Mouse (Mus musculus) heart, embryonic 14.5 days (tissue): ENCODE measurements around the gene Tapbp. TPM values are rescaled to one million over a fixed set of nuclear protein-coding genes. Genes with fewer than 3 reads are reported as not detected.
A peak's percentile ranks its signal among the peaks of the same experiment; 100 is the strongest.
"Not testable (repeated sequence)": the region's sequence is repeated elsewhere in the genome, so short reads cannot be mapped to it uniquely, and the experiment has no call there.

Source experiments
- ATAC-seq: fragments of 200-750 bp; cut with Nextera tagmentation; 2 replicates; pipeline ENCODE4 v1.8.0; 2017; ENCODE audit warnings: low read depth, moderate TSS enrichment; ENCODE audit not compliant: insufficient number of reproducible peaks, insufficient read depth, low FRiP score
- H3K27ac ChIP-seq, 2 experiments: fragments of 200-500 bp in 1 of 2; fragments of 300-500 bp in 1 of 2; sonication (generic) in 1 of 2; replicated peaks in 1 of 2; 2 replicates each; pipeline ENCODE4 v1.5.1; 2012 to 2014; ENCODE audit warnings: low read depth in 2 of 2, low read length in 2 of 2, control low read depth in 1 of 2, mild to moderate bottlenecking in 1 of 2, mixed read lengths in 1 of 2; ENCODE audit not compliant: control insufficient read depth in 1 of 2, insufficient read depth in 1 of 2
- H3K27me3 ChIP-seq: fragments of 300-500 bp; sonication (generic); 2 replicates; pipeline ENCODE4 v1.6.1; 2014; ENCODE audit warnings: mild to moderate bottlenecking, low read length, control low read depth; ENCODE audit not compliant: control insufficient read depth, insufficient read depth
- H3K36me3 ChIP-seq: fragments of 300-500 bp; sonication (generic); 2 replicates; pipeline ENCODE4 v1.6.1; 2014; ENCODE audit warnings: mild to moderate bottlenecking, control low read depth, low read length, mixed read lengths; ENCODE audit not compliant: control insufficient read depth, insufficient read depth
- H3K4me1 ChIP-seq, 2 experiments: fragments of 200-500 bp in 1 of 2; fragments of 300-500 bp in 1 of 2; sonication (generic) in 1 of 2; 2 replicates each; pipeline ENCODE4 v1.6.1; 2012 to 2014; ENCODE audit warnings: low read length in 2 of 2, control low read depth in 1 of 2, mixed read lengths in 1 of 2; ENCODE audit not compliant: control insufficient read depth in 2 of 2, insufficient read depth in 2 of 2
- H3K4me2 ChIP-seq: fragments of 300-500 bp; sonication (generic); 2 replicates; pipeline ENCODE4 v1.6.1; 2014; ENCODE audit warnings: mild to moderate bottlenecking, low read length
- H3K4me3 ChIP-seq, 2 experiments: fragments of 200-500 bp in 1 of 2; fragments of 300-500 bp in 1 of 2; sonication (generic) in 1 of 2; 2 replicates each; pipeline ENCODE4 v1.5.1; 2012 to 2014; ENCODE audit warnings: low read length in 2 of 2, mild to moderate bottlenecking in 2 of 2, control low read depth in 1 of 2, low read depth in 1 of 2, moderate library complexity in 1 of 2; ENCODE audit not compliant: control insufficient read depth in 1 of 2, insufficient read depth in 1 of 2
- H3K9ac ChIP-seq: fragments of 300-500 bp; sonication (generic); 2 replicates; pipeline ENCODE4 v1.6.1; 2014; ENCODE audit warnings: mild to moderate bottlenecking, low read length
- H3K9me3 ChIP-seq: fragments of 300-500 bp; sonication (generic); 2 replicates; pipeline ENCODE4 v1.6.1; 2016; ENCODE audit warnings: low read length, control low read depth; ENCODE audit not compliant: control insufficient read depth
- WGBS: fragments of 180-500 bp; shearing (Covaris S2); extraction: QIAGEN DNeasy Blood & Tissue Kit; methylation state at CpG from one replicate; pipeline ENCODE4 v1.1.7; 2014; 5-methylcytosine and 5-hydroxymethylcytosine counted together
- polyA plus RNA-seq: library from polyadenylated mRNA; unstranded; fragments of >200 nt; fragmentation: Nextera tagmentation; extraction: Ambion mirVana; gene quantifications from 2 replicates; pipeline ENCODE4 v1.2.1, GENCODE M21; 2014

Gene Tapbp
- polyA plus RNA-seq, 1 experiment from 2014 or later = 44.9 TPM

- H3K9me3 ChIP-seq, H3K9ac ChIP-seq, H3K4me3 ChIP-seq, H3K4me2 ChIP-seq, H3K4me1 ChIP-seq, H3K36me3 ChIP-seq, H3K27me3 ChIP-seq, H3K27ac ChIP-seq, ATAC-seq: not testable (repeated sequence)
- WGBS = 72% methylated on average over 6 of the region's 6 CpGs
Observed at GRCm38 (mm10) chr17:33903911-33904651, 11.6 kb upstream of the Tapbp start.

GRCm38 (mm10) chr17:33904835-33905234 lies 10.9 kb upstream of the Tapbp start, which contains the start of gene Platr17:
Gene Platr17 (plus strand): TSS chr17:33905135.
- not testable (repeated sequence) for H3K4me3 ChIP-seq, ATAC-seq, H3K36me3 ChIP-seq, H3K4me1 ChIP-seq, H3K9ac ChIP-seq, H3K27ac ChIP-seq, H3K4me2 ChIP-seq, H3K27me3 ChIP-seq, H3K9me3 ChIP-seq
- WGBS = 39% methylated on average over 4 of the region's 4 CpGs

- ATAC-seq = peak; percentile 48; the same call in 1 of the 2 replicates
- Histone ChIP-seq H3K9me3 (no peaks in the 10 kb centered on the region), H3K27ac (peak overlapping the region; percentile 34 to 92), H3K9ac (peak overlapping the region; percentile 71), H3K27me3 (no peaks in the 10 kb centered on the region), H3K4me2 (peak overlapping the region; percentile 93), H3K36me3 (peaks cover 29% of the 10 kb centered on the region), H3K4me3 (peak overlapping the region; percentile 55 to 85), H3K4me1 (peaks cover 5 to 13% of the 10 kb centered on the region in 2 experiments; a peak in 2 of 4 replicates)
- under 1% methylated on average over 43 of the region's 44 CpGs for WGBS
Observed at GRCm38 (mm10) chr17:33908331-33909076, 7.2 kb upstream of the Tapbp start.

GRCm38 (mm10) chr17:33909077-33909868 lies 6.4 kb upstream of the Tapbp start, which contains the start of gene Daxx:
Gene Daxx (plus strand): TSS chr17:33909414.
- WGBS = 1% methylated on average over 68 of the region's 68 CpGs
- peak; percentile 95 for ATAC-seq
- Histone ChIP-seq H3K4me1 (peaks cover 5 to 13% of the 10 kb centered on the region in 2 experiments; a peak in 2 of 4 replicates), H3K27ac (peak within 1 kb of the TSS; percentile 43 to 92), H3K27me3 (no peaks in the 10 kb centered on the region), H3K9ac (peak within 1 kb of the TSS; percentile 93), H3K36me3 (peaks cover 37% of the 10 kb centered on the region), H3K4me2 (peak within 1 kb of the TSS; percentile 93), H3K4me3 (peak within 1 kb of the TSS; percentile 59 to 85), H3K9me3 (no peaks in the 10 kb centered on the region)

GRCm38 (mm10) chr17:33909869-33910250 lies 5.8 kb upstream of the Tapbp start:
- no peaks in the 10 kb centered on the region for H3K9me3 ChIP-seq
- no peaks in the 10 kb centered on the region for H3K27me3 ChIP-seq
- peak; percentile 0; the same call in 1 of the 2 replicates for ATAC-seq
- WGBS = under 1% methylated on average over 14 of the region's 14 CpGs
- H3K4me1 ChIP-seq = peaks cover 5 to 15% of the 10 kb centered on the region in 2 experiments; a peak in 2 of 4 replicates
- H3K9ac ChIP-seq = peak overlapping the region; percentile 93
- peaks cover 43% of the 10 kb centered on the region for H3K36me3 ChIP-seq
- peak overlapping the region; percentile 43 to 92 for H3K27ac ChIP-seq
- peak overlapping the region; percentile 59 to 85 for H3K4me3 ChIP-seq
- peak overlapping the region; percentile 93 for H3K4me2 ChIP-seq

DNA sequence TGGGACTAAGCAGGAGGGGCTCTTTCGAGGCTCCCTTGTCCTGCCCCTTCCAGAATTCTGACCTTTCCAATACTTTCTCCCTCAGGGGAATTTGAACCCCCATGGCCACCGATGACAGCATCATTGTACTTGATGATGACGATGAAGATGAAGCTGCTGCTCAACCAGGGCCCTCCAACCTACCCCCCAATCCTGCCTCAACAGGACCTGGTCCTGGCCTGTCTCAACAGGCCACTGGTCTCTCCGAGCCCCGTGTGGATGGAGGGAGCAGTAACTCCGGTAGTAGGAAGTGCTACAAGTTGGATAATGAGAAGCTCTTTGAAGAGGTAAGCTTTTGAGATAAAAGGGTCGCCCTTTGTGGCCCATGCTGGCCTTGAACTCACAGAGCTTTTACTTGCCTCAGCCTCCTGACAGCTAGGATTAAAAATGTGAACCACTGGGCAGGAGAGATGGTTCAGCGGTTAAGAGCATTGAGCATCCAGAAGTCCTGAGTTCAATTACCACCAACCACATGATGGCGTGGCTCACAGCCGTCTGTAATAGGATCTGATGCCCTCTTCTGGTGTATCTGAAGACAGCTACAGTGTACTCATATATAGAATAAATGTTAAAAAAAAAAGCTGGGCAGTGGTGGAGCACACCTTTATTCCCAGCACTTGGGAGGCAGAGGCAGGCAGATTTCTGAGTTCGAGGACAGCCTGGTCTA lies 5.2 kb upstream of the Tapbp start:
- H3K4me2 ChIP-seq = peak overlapping the region; percentile 93
- H3K4me1 ChIP-seq = peaks cover 7 to 19% of the 10 kb centered on the region in 2 experiments; a peak in 2 of 4 replicates
- no peaks in the 10 kb centered on the region for H3K27me3 ChIP-seq
- no peak for ATAC-seq
- peak overlapping the region in 1 of 2 experiments; percentile 92; a peak in 1 of 4 replicates for H3K27ac ChIP-seq
- H3K36me3 ChIP-seq = peaks cover 47% of the 10 kb centered on the region
- peak overlapping the region; percentile 93 for H3K9ac ChIP-seq
- 49% methylated on average over 11 of the region's 11 CpGs for WGBS
- H3K9me3 ChIP-seq = no peaks in the 10 kb centered on the region
- H3K4me3 ChIP-seq = peak overlapping the region; percentile 59 to 85
